8 mouse cellular contexts compared by ENCODE assay signal in the genomic region with DNA sequence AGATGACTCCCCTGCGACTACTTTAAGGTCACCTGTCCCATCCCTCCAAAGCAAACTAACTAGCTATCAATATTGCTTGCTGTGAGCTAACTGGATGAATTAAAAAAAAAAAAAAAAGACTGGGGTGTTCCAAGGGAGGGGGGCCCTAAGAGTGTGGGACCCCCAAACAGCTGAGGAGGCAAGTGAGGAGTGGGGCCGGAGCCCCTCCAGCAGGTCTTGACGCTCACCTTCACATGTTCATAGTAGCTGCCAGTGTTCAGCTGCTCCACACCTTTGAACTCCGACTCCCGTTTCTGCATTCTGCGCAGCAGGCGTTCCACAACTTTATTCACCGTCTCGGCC. TPM values are rescaled to one million over a fixed set of nuclear protein-coding genes. Genes with fewer than 3 reads are reported as not detected.
DNase-seq lines count a peak whose midpoint lies in the region; ATAC-seq and TF ChIP-seq lines count a peak whose summit lies in the region.

No protein-coding gene starts in this region.

- no peaks in the 10 kb centered on the region for H3K36me3 ChIP-seq in embryonic facial prominence, embryonic 10.5 days (replicated peaks)
- no peaks in the 10 kb centered on the region for H3K36me3 ChIP-seq in intestine, embryonic 15.5 days
- H3K36me3 ChIP-seq in neural tube, embryonic 12.5 days: no peaks in the 10 kb centered on the region

- peak overlapping the region; percentile 95 for H3K4me2 ChIP-seq in intestine, embryonic 15.5 days (replicated peaks)
- peak overlapping the region; percentile 72 for H3K4me2 ChIP-seq in neural tube, embryonic 12.5 days (replicated peaks)

- no peaks in the 10 kb centered on the region for H3K9me3 ChIP-seq in embryonic facial prominence, embryonic 10.5 days
- H3K9me3 ChIP-seq in intestine, embryonic 15.5 days: no peaks in the 10 kb centered on the region
- H3K9me3 ChIP-seq in neural tube, embryonic 12.5 days: no peaks in the 10 kb centered on the region

- H3K4me3 ChIP-seq in left cerebral cortex, adult 2 months: peak overlapping the region; percentile 43
- peak overlapping the region; percentile 58 for H3K4me3 ChIP-seq in embryonic facial prominence, embryonic 10.5 days
- peak overlapping the region; percentile 53 for H3K4me3 ChIP-seq in intestine, embryonic 15.5 days (replicated peaks)
- H3K4me3 ChIP-seq in neural tube, embryonic 12.5 days: peak overlapping the region; percentile 36

- peak; percentile 62 for ATAC-seq in intestine, embryonic 15.5 days
- no peak for ATAC-seq in neural tube, embryonic 12.5 days (ENCODE audit: low FRiP score, low read depth)

- no peak overlapping the region for H3K27ac ChIP-seq in left cerebral cortex, adult 2 months
- H3K27ac ChIP-seq in embryonic facial prominence, embryonic 10.5 days (replicated peaks): no peak overlapping the region
- no peak overlapping the region for H3K27ac ChIP-seq in intestine, embryonic 15.5 days
- H3K27ac ChIP-seq in neural tube, embryonic 12.5 days: no peak overlapping the region

- 6% methylated on average over 9 of the region's 9 CpGs for WGBS in embryonic facial prominence, embryonic 10.5 days
- WGBS in intestine, embryonic 15.5 days: 5% methylated on average over 9 of the region's 9 CpGs
- WGBS in neural tube, embryonic 12.5 days: 3% methylated on average over 9 of the region's 9 CpGs

- intact Hi-C loops in left cerebral cortex, adult 2 months (cut with DNase I): no loop called here
- intact Hi-C loops in left cerebral cortex, postnatal 10 days (cut with DNase I): no loop called here

- DNase-seq in left cerebral cortex, adult 2 months (ENCODE audit: extremely low spot score in 1 of 2, low spot score in 2 of 2): no peak
- no peak for DNase-seq in left cerebral cortex, postnatal 10 days (ENCODE audit: extremely low spot score in 1 of 2, low spot score in 2 of 2)
- no peak for DNase-seq in embryonic facial prominence, embryonic 10.5 days (ENCODE audit: low spot score)
- DNase-seq in frontal cortex, postnatal 25 days (ENCODE audit: low spot score in 2 of 2): no peak
- no peak for DNase-seq in kidney, postnatal 14 days
- no peak for DNase-seq in urinary bladder, postnatal 36 days (ENCODE audit: low spot score in 2 of 2)

- H3K4me1 ChIP-seq in embryonic facial prominence, embryonic 10.5 days: peaks cover 8% of the 10 kb centered on the region
- H3K4me1 ChIP-seq in intestine, embryonic 15.5 days (replicated peaks): no peaks in the 10 kb centered on the region; the same call in 1 of the 2 replicates
- peaks cover 10% of the 10 kb centered on the region; the same call in 1 of the 2 replicates for H3K4me1 ChIP-seq in neural tube, embryonic 12.5 days

- H3K9ac ChIP-seq in intestine, embryonic 15.5 days: peak overlapping the region; percentile 59
- H3K9ac ChIP-seq in neural tube, embryonic 12.5 days: no peak overlapping the region

- peaks cover 87% of the 10 kb centered on the region for H3K27me3 ChIP-seq in embryonic facial prominence, embryonic 10.5 days (replicated peaks; ENCODE audit: low read depth, poor library complexity, severe bottlenecking)
- peaks cover 17% of the 10 kb centered on the region for H3K27me3 ChIP-seq in intestine, embryonic 15.5 days (replicated peaks)
- peaks cover 66% of the 10 kb centered on the region for H3K27me3 ChIP-seq in neural tube, embryonic 12.5 days (replicated peaks)

- no peak for TF ChIP-seq CTCF in left cerebral cortex, adult 2 months (IDR thresholded peaks at IDR 0.05)

RNA-seq across cellular contexts. Expression of a gene that starts 0.8 kb away (rescaled TPM):
- total RNA-seq in left cerebral cortex, adult 2 months (2021): under 1 TPM; 0.35 to 0.52 TPM
- total RNA-seq in left cerebral cortex, postnatal 10 days (2021): under 1 TPM; 0.66 to 0.83 TPM
- polyA plus RNA-seq in embryonic facial prominence, embryonic 10.5 days (2016; fragmentation: Nextera tagmentation; extraction: Ambion mirVana): 0.21 and 0.55 TPM in 2 replicates
- polyA plus RNA-seq in intestine, embryonic 15.5 days (2015; fragmentation: Nextera tagmentation; extraction: Ambion mirVana): 2.3 and 2.4 TPM in 2 replicates
- polyA plus RNA-seq in neural tube, embryonic 12.5 days (2016; fragmentation: Nextera tagmentation; extraction: Ambion mirVana): 0.73 and 1.3 TPM in 2 replicates

RNA-seq across cellular contexts. Expression of a gene that starts 5.8 kb away (rescaled TPM):
- 10 to 100 TPM; 24.6 to 27.3 TPM for total RNA-seq in left cerebral cortex, adult 2 months (2021)
- 10 to 100 TPM; 21.1 to 21.2 TPM for total RNA-seq in left cerebral cortex, postnatal 10 days (2021)
- polyA plus RNA-seq in embryonic facial prominence, embryonic 10.5 days (2016; fragmentation: Nextera tagmentation; extraction: Ambion mirVana): 23.0 and 23.8 TPM in 2 replicates
- 24.2 and 24.6 TPM in 2 replicates for polyA plus RNA-seq in intestine, embryonic 15.5 days (2015; fragmentation: Nextera tagmentation; extraction: Ambion mirVana)
- 25.6 and 26.5 TPM in 2 replicates for polyA plus RNA-seq in neural tube, embryonic 12.5 days (2016; fragmentation: Nextera tagmentation; extraction: Ambion mirVana)

RNA-seq across cellular contexts. Expression of a gene that starts 6.4 kb away (rescaled TPM):
- total RNA-seq in left cerebral cortex, adult 2 months (2021): under 1 TPM; 0.63 to 0.65 TPM
- total RNA-seq in left cerebral cortex, postnatal 10 days (2021): 1 to 10 TPM in 1 of 2 experiments, under 1 TPM in 1; 0.88 to 1.8 TPM
- polyA plus RNA-seq in embryonic facial prominence, embryonic 10.5 days (2016; fragmentation: Nextera tagmentation; extraction: Ambion mirVana): 0.30 and 0.78 TPM in 2 replicates
- 0.32 and 0.64 TPM in 2 replicates for polyA plus RNA-seq in intestine, embryonic 15.5 days (2015; fragmentation: Nextera tagmentation; extraction: Ambion mirVana)
- 0.78 and 1.2 TPM in 2 replicates for polyA plus RNA-seq in neural tube, embryonic 12.5 days (2016; fragmentation: Nextera tagmentation; extraction: Ambion mirVana)

RNA-seq across cellular contexts. Expression of a gene that starts 46.6 kb away (rescaled TPM):
- under 1 TPM in 1 of 2 experiments, not detected in 1; 0.16 TPM for total RNA-seq in left cerebral cortex, adult 2 months (2021)
- not detected for total RNA-seq in left cerebral cortex, postnatal 10 days (2021)
- 0.12 TPM in 1 of 2 replicates, not detected in the other for polyA plus RNA-seq in embryonic facial prominence, embryonic 10.5 days (2016; fragmentation: Nextera tagmentation; extraction: Ambion mirVana)
- 0.27 and 0.36 TPM in 2 replicates for polyA plus RNA-seq in intestine, embryonic 15.5 days (2015; fragmentation: Nextera tagmentation; extraction: Ambion mirVana)
- polyA plus RNA-seq in neural tube, embryonic 12.5 days (2016; fragmentation: Nextera tagmentation; extraction: Ambion mirVana): 0.32 and 0.39 TPM in 2 replicates

RNA-seq across cellular contexts. Expression of a gene that starts 46.7 kb away (rescaled TPM):
- 1,000 to 10,000 TPM; 2,077 to 2,174 TPM for total RNA-seq in left cerebral cortex, adult 2 months (2021)
- 1,000 to 10,000 TPM; 3,801 to 3,978 TPM for total RNA-seq in left cerebral cortex, postnatal 10 days (2021)
- polyA plus RNA-seq in embryonic facial prominence, embryonic 10.5 days (2016; fragmentation: Nextera tagmentation; extraction: Ambion mirVana): 3,747 and 3,838 TPM in 2 replicates
- polyA plus RNA-seq in intestine, embryonic 15.5 days (2015; fragmentation: Nextera tagmentation; extraction: Ambion mirVana): 4,456 and 4,538 TPM in 2 replicates
- 3,212 and 3,225 TPM in 2 replicates for polyA plus RNA-seq in neural tube, embryonic 12.5 days (2016; fragmentation: Nextera tagmentation; extraction: Ambion mirVana)
